ENCODE assay signal across 11 mouse cellular contexts in the genomic region with DNA sequence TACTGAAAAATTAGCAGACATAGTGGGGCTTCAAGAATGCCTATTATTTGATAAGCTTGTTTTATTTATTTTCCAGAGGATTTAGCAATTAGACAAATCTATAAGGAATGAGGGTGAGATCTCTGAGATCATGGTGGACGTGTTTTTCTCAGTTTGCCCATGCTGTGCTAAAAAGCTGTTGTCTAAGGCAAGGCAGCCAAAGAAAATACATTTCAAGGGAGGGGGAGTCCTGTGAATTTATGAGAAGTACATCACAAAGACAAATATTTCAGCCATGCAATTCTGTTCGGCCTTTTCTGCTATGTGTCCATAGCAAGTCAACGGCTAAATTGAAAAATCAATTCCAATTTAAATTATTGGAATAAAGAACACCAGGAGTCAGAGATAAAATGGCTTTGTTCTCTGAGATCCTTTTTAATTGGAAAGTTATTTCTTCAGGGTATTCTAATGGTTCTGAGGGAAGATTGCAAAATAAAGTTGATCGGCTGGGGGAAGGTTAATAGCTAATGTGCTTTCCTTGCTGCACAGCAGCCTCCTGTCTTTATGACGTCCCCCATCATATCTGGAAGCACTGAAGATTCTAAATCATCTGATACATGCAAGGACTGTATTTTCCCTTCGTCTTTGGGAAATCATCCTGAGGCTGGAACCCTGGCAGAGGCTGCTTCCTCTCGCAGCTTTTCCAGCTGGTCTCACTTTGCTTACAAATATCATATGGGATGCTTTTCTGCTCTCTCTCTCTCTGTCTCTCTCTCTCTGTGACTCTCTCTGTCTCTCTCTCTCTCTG.
DNase-seq lines count a peak whose midpoint lies in the region; ATAC-seq lines count a peak whose summit lies in the region.
"Had no signal": no experiment of that assay in that cellular context is flagged by ENCODE, and none has a peak within 500 bp of the region (broad histone marks: within the 10 kb centered on the region; RNA-seq: fewer than 3 reads in every experiment).

No protein-coding gene starts in this region.

- DNase-seq in cerebellum, postnatal 10 days: peak; percentile 48 to 61
- no peak for DNase-seq in cerebellum, adult 18-20 months
- no peak for DNase-seq in hindbrain, embryonic 10.5 days (ENCODE audit: low spot score)
- DNase-seq in embryonic facial prominence, embryonic 14.5 days (ENCODE audit: low spot score): peak; percentile 27
- peak; percentile 51 for DNase-seq in midbrain, embryonic 14.5 days
- DNase-seq in ovary, postnatal 14 days (ENCODE audit: low spot score): no peak
- DNase-seq: lung, adult 2 months had no signal

- WGBS in hindbrain, embryonic 10.5 days: 43% methylated on average over 7 of the region's 7 CpGs
- WGBS in hindbrain, embryonic 12.5 days: 27% methylated on average over 7 of the region's 7 CpGs
- 30% methylated on average over 7 of the region's 7 CpGs for WGBS in embryonic facial prominence, embryonic 14.5 days
- WGBS in midbrain, embryonic 14.5 days: 27% methylated on average over 7 of the region's 7 CpGs

- H3K9ac ChIP-seq in hindbrain, embryonic 12.5 days: no peak overlapping the region
- no peak overlapping the region for H3K9ac ChIP-seq in embryonic facial prominence, embryonic 14.5 days (ENCODE audit: low read depth, low read length)
- H3K9ac ChIP-seq in midbrain, embryonic 14.5 days (replicated peaks; ENCODE audit: low read length): no peak overlapping the region

- no peaks in the 10 kb centered on the region for H3K9me3 ChIP-seq in hindbrain, embryonic 10.5 days
- no peaks in the 10 kb centered on the region for H3K9me3 ChIP-seq in hindbrain, embryonic 12.5 days (replicated peaks)
- H3K9me3 ChIP-seq in embryonic facial prominence, embryonic 14.5 days (ENCODE audit: control insufficient read depth, low read length): no peaks in the 10 kb centered on the region
- no peaks in the 10 kb centered on the region for H3K9me3 ChIP-seq in midbrain, embryonic 14.5 days (ENCODE audit: control insufficient read depth, low read length)

- no peak overlapping the region for H3K4me2 ChIP-seq in hindbrain, embryonic 12.5 days (replicated peaks)
- no peak overlapping the region for H3K4me2 ChIP-seq in embryonic facial prominence, embryonic 14.5 days (ENCODE audit: low read depth, low read length)
- H3K4me2 ChIP-seq in midbrain, embryonic 14.5 days (ENCODE audit: low read length): no peak overlapping the region

- no peak for ATAC-seq in hindbrain, embryonic 12.5 days (ENCODE audit: low FRiP score)
- ATAC-seq in embryonic facial prominence, embryonic 14.5 days (ENCODE audit: low read depth): no peak
- ATAC-seq in midbrain, embryonic 14.5 days (ENCODE audit: low FRiP score, low TSS enrichment): no peak
- ATAC-seq in megakaryocyte, adult 5-6 weeks (ENCODE audit: poor library complexity, severe bottlenecking): no peak
- ATAC-seq: activated CD4-positive, CD25-positive, alpha-beta regulatory T cell, adult 4 months; inflammation-experienced regulatory T-cells, adult 6 months had no signal

- peaks cover 22% of the 10 kb centered on the region for H3K4me1 ChIP-seq in hindbrain, embryonic 10.5 days (replicated peaks)
- 0 out of 2 replicates have a peak, but pooled peaks cover 4% of the 10 kb centered on the region for H3K4me1 ChIP-seq in hindbrain, embryonic 12.5 days
- H3K4me1 ChIP-seq in embryonic facial prominence, embryonic 14.5 days (ENCODE audit: control insufficient read depth, insufficient read depth, low read length): no peaks in the 10 kb centered on the region
- no peaks in the 10 kb centered on the region for H3K4me1 ChIP-seq in midbrain, embryonic 14.5 days (ENCODE audit: control insufficient read depth, insufficient read depth, low read length)

- no peaks in the 10 kb centered on the region for H3K27me3 ChIP-seq in hindbrain, embryonic 10.5 days (ENCODE audit: insufficient read depth, poor library complexity, severe bottlenecking)
- H3K27me3 ChIP-seq in hindbrain, embryonic 12.5 days: no peaks in the 10 kb centered on the region
- H3K27me3 ChIP-seq in embryonic facial prominence, embryonic 14.5 days (replicated peaks; ENCODE audit: control insufficient read depth, insufficient read depth, low read length): no peaks in the 10 kb centered on the region
- no peaks in the 10 kb centered on the region for H3K27me3 ChIP-seq in midbrain, embryonic 14.5 days (ENCODE audit: control insufficient read depth, insufficient read depth, low read length)

- H3K36me3 ChIP-seq in hindbrain, embryonic 10.5 days: no peaks in the 10 kb centered on the region
- no peaks in the 10 kb centered on the region for H3K36me3 ChIP-seq in hindbrain, embryonic 12.5 days
- no peaks in the 10 kb centered on the region for H3K36me3 ChIP-seq in embryonic facial prominence, embryonic 14.5 days (ENCODE audit: control insufficient read depth, insufficient read depth, low read length)
- no peaks in the 10 kb centered on the region for H3K36me3 ChIP-seq in midbrain, embryonic 14.5 days (ENCODE audit: control insufficient read depth, insufficient read depth, low read length)

- H3K27ac ChIP-seq in hindbrain, embryonic 10.5 days: peak overlapping the region; percentile 64
- no peak overlapping the region for H3K27ac ChIP-seq in hindbrain, embryonic 12.5 days
- H3K27ac ChIP-seq in embryonic facial prominence, embryonic 14.5 days (replicated peaks; ENCODE audit: low read depth, low read length): no peak overlapping the region
- peak overlapping the region; percentile 37; the same call in 1 of the 2 replicates for H3K27ac ChIP-seq in midbrain, embryonic 14.5 days (replicated peaks; ENCODE audit: low read depth, low read length)

- no peak overlapping the region for H3K4me3 ChIP-seq in hindbrain, embryonic 10.5 days
- H3K4me3 ChIP-seq in hindbrain, embryonic 12.5 days: no peak overlapping the region
- no peak overlapping the region for H3K4me3 ChIP-seq in embryonic facial prominence, embryonic 14.5 days (ENCODE audit: low read depth, low read length)
- H3K4me3 ChIP-seq in midbrain, embryonic 14.5 days (replicated peaks; ENCODE audit: low read depth, low read length): no peak overlapping the region

Comparison
In these comparisons a context has a peak if more than half of its experiments do, and no peak if none do; other contexts are left out.
1. DNase-seq: peak in cerebellum, postnatal 10 days (2 of 2), embryonic facial prominence, embryonic 14.5 days (single experiment) and midbrain, embryonic 14.5 days (single experiment); none in cerebellum, adult 18-20 months (0 of 2), hindbrain, embryonic 10.5 days (single experiment) and ovary, postnatal 14 days (single experiment).
2. H3K27ac ChIP-seq: peak in hindbrain, embryonic 10.5 days (single experiment) and midbrain, embryonic 14.5 days (single experiment); none in hindbrain, embryonic 12.5 days (single experiment) and embryonic facial prominence, embryonic 14.5 days (single experiment).